Comparison of ENCODE assay signal across 8 mouse cellular contexts in genomic region chr9:68695496-68695969, GRCm38 (mm10). TPM values are rescaled to one million over a fixed set of nuclear protein-coding genes. Genes with fewer than 3 reads are reported as not detected.
DNase-seq lines count a peak whose midpoint lies in the region; ATAC-seq and TF ChIP-seq lines count a peak whose summit lies in the region.

No protein-coding gene starts in this region.

- 0 out of 2 replicates have a peak overlapping the region, but pooled peaks have one; percentile 10 for H3K27ac ChIP-seq in layer of hippocampus, adult 2 months
- no peak overlapping the region; the same call in 1 of the 2 replicates for H3K27ac ChIP-seq in hindbrain, embryonic 16.5 days (ENCODE audit: low read depth, low read length)

- no peaks in the 10 kb centered on the region for H3K27me3 ChIP-seq in hindbrain, embryonic 16.5 days (replicated peaks; ENCODE audit: control insufficient read depth, insufficient read depth, low read length)

- H3K9ac ChIP-seq in hindbrain, embryonic 16.5 days (ENCODE audit: low read depth, low read length) = no peak overlapping the region

- TF ChIP-seq CTCF in layer of hippocampus, adult 2 months (conservative IDR thresholded peaks at IDR 0.05) = no peak

- WGBS in hindbrain, embryonic 16.5 days = 30% methylated on average over 16 of the region's 16 CpGs

- peak; percentile 52; the same call in 1 of the 2 replicates for ATAC-seq in hindbrain, embryonic 16.5 days

- no peaks in the 10 kb centered on the region for H3K36me3 ChIP-seq in hindbrain, embryonic 16.5 days (ENCODE audit: control insufficient read depth, insufficient read depth, low read length)

- H3K4me3 ChIP-seq in layer of hippocampus, adult 2 months = no peak overlapping the region
- H3K4me3 ChIP-seq in hindbrain, embryonic 16.5 days (ENCODE audit: low read length) = no peak overlapping the region

- no peak overlapping the region for H3K4me2 ChIP-seq in hindbrain, embryonic 16.5 days (ENCODE audit: low read length)

- DNase-seq in layer of hippocampus, adult 2 months (ENCODE audit: low spot score in 2 of 2) = no peak
- no peak for DNase-seq in layer of hippocampus, adult 9-11 months
- peak; percentile 54 for DNase-seq in embryo, embryonic 10.5 days (ENCODE audit: low spot score)
- peak; percentile 28 for DNase-seq in lung, postnatal 25 days (ENCODE audit: low spot score)
- DNase-seq in left cerebral cortex, adult 11 months (ENCODE audit: low spot score) = no peak
- DNase-seq in spleen, adult 12 weeks (ENCODE audit: low spot score) = no peak
- no peak for DNase-seq in urinary bladder, adult 18-20 months (ENCODE audit: low spot score in 2 of 2)

- H3K4me1 ChIP-seq in hindbrain, embryonic 16.5 days (ENCODE audit: control insufficient read depth, insufficient read depth, low read depth, low read length) = peaks cover 11% of the 10 kb centered on the region

- no peaks in the 10 kb centered on the region for H3K9me3 ChIP-seq in hindbrain, embryonic 16.5 days (ENCODE audit: control insufficient read depth, low read length)

RNA-seq across cellular contexts. Expression of gene Rora, which starts 41.9 kb away (rescaled TPM):
- total RNA-seq in layer of hippocampus, adult 2 months (2021) = 10 to 100 TPM; 32.0 to 35.6 TPM
- 38.3 and 40.0 TPM in 2 replicates for polyA plus RNA-seq in hindbrain, embryonic 16.5 days (2015; fragmentation: Nextera tagmentation; extraction: Ambion mirVana)

Comparison
In these comparisons a context has a peak if more than half of its experiments do, and no peak if none do; other contexts are left out.
1. DNase-seq: peak in embryo, embryonic 10.5 days (single experiment) and lung, postnatal 25 days (single experiment); none in layer of hippocampus, adult 2 months (0 of 2), layer of hippocampus, adult 9-11 months (single experiment), left cerebral cortex, adult 11 months (single experiment), spleen, adult 12 weeks (single experiment) and urinary bladder, adult 18-20 months (0 of 2).